Mouse (Mus musculus): ENCODE results near the gene Top3a. TPM values are rescaled to one million over a fixed set of nuclear protein-coding genes. Genes with fewer than 3 reads are reported as not detected.

The Top3a gene
- polyA plus RNA-seq, 1 experiment from 2014 or later = 10.3 TPM

DNA sequence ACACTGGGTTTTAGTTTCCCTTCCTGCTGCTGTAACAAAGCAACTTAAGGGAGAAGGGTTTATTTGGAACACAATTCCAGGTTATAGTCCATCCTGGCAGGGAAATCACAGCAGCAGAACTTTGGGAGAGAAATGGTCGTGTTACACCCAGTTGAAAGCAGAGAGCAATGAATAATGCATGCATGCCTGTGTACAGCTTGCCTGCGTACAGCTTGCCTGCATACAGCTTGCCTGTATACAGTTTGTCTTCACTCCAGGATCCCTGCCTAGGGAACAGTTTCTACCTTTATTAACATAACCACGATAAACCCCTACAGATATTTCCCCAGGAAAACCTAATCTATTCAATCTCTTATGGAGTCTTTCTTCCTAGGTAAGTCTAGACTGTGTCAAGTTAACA is 6.4 kb downstream of the Top3a start:
- H3K4me2 ChIP-seq = no peak overlapping the region
- H3K27me3 ChIP-seq = no peaks in the 10 kb centered on the region
- peaks cover 20% of the 10 kb centered on the region for H3K4me1 ChIP-seq (replicated peaks)
- WGBS = 76% methylated on average over 3 of the region's 3 CpGs
- H3K36me3 ChIP-seq = no peaks in the 10 kb centered on the region
- H3K27ac ChIP-seq = no peak overlapping the region
- ATAC-seq (ENCODE audit: low FRiP score) = no peak
- no peak overlapping the region for H3K4me3 ChIP-seq
- no peaks in the 10 kb centered on the region for H3K9me3 ChIP-seq
- no peak overlapping the region for H3K9ac ChIP-seq

DNA sequence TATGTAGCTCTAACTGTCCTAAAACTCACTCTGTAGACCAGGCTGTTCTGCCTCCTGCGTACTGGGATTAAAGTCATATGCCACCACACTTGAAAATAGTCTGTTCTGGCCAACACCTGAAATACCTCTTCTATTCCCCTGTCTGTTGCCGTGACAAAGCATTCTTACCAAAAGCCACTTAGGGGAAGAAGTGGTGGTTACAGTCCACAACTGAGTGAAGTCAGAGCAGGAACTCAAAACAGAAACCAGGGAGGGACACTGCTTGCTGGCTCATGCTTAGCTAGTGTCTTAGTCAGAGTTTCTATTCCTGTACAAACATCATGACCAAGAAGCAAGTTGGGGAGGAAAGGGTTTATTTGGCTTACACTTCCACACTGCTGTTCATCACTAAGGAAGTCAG is 7.8 kb downstream of the Top3a start:
- H3K36me3 ChIP-seq = no peaks in the 10 kb centered on the region
- no peak overlapping the region for H3K4me2 ChIP-seq
- H3K9ac ChIP-seq = no peak overlapping the region
- WGBS = 95% methylated on average over 2 of the region's 2 CpGs
- 0 out of 2 replicates have a peak, but pooled peaks cover 7% of the 10 kb centered on the region for H3K4me1 ChIP-seq (replicated peaks)
- no peaks in the 10 kb centered on the region for H3K9me3 ChIP-seq
- no peaks in the 10 kb centered on the region for H3K27me3 ChIP-seq
- H3K27ac ChIP-seq = no peak overlapping the region
- no peak for ATAC-seq (ENCODE audit: low FRiP score)
- H3K4me3 ChIP-seq = no peak overlapping the region

DNA sequence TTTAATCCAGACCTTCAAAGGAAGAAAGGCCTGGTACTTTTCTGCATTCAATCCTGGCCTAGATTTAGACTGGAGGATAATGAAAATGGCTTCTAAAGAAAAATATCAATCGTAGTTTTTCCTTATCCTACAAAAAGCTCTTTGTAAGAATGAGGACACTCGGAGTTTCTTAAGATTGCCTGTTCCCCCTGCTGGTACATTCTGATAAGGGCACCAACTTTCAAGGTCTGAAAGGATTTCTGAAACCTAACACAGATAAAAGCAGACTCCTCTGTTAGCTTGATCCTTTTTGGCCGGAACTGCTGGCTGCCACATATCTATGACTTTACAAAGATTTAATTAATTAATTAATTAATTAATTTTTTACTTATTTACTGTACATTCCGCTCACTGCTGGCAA is 10.2 kb downstream of the Top3a start:
- H3K4me1 ChIP-seq (replicated peaks) = no peaks in the 10 kb centered on the region
- H3K9me3 ChIP-seq = no peaks in the 10 kb centered on the region
- H3K4me2 ChIP-seq = no peak overlapping the region
- no peak overlapping the region for H3K9ac ChIP-seq
- no peak overlapping the region for H3K4me3 ChIP-seq
- H3K27ac ChIP-seq = no peak overlapping the region
- no peak for ATAC-seq (ENCODE audit: low FRiP score)
- no peaks in the 10 kb centered on the region for H3K27me3 ChIP-seq
- 90% methylated on average over 4 of the region's 4 CpGs for WGBS
- peaks cover under 1% of the 10 kb centered on the region; the same call in 1 of the 2 replicates for H3K36me3 ChIP-seq

DNA sequence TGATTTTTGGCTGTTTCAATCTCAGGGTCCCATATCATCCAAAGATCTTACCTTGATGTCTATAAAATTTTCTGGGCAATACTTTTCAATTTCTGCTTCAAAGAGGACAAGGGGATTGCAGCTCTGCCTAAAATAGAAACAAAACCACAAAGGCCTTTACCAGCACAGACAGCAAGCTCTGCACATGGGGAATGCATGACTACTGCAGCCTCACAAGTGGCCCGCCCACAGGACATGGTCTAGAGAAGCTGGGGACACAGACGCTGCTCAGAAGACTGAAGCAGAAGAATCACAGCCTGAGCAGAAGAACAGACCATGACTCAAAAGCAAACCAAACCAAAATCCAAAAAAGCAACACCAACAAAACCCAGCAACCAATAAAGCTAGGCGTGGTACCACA is 15.5 kb downstream of the Top3a start:
- H3K27me3 ChIP-seq = no peaks in the 10 kb centered on the region
- H3K9me3 ChIP-seq = no peaks in the 10 kb centered on the region
- ATAC-seq (ENCODE audit: low FRiP score) = no peak
- no peaks in the 10 kb centered on the region for H3K4me1 ChIP-seq (replicated peaks)
- no peak overlapping the region for H3K9ac ChIP-seq
- 94% methylated on average over 3 of the region's 3 CpGs for WGBS
- H3K36me3 ChIP-seq = peaks cover 35% of the 10 kb centered on the region
- H3K4me3 ChIP-seq = no peak overlapping the region
- H3K4me2 ChIP-seq = no peak overlapping the region
- H3K27ac ChIP-seq = no peak overlapping the region

DNA sequence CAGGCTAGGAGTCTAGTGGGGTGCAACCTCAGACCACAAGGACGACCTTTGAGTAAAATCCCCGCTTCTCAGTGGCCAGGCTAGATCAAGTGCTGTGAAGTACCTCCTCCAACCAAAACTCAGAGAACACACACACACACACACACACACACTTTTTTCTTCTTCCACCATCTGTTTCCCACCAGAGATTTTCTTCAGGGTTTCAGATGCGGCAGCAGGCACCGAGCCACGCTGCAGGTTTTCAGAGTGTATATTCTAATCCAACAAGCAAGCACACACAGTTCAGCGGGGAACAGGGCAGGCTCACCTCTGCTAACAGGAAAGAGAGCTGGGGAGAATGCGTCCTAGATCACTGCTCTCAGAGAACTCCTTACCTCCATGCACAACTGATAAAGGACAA is 21.6 kb downstream of the Top3a start:
- Histone ChIP-seq H3K27ac (no peak overlapping the region), H3K36me3 (peaks cover 78% of the 10 kb centered on the region), H3K4me3 (no peak overlapping the region), H3K4me2 (no peak overlapping the region), H3K4me1 (replicated peaks) (no peaks in the 10 kb centered on the region), H3K9ac (no peak overlapping the region), H3K27me3 (no peaks in the 10 kb centered on the region), H3K9me3 (no peaks in the 10 kb centered on the region)
- no peak for ATAC-seq (ENCODE audit: low FRiP score)
- WGBS = 96% methylated on average over 7 of the region's 7 CpGs

DNA sequence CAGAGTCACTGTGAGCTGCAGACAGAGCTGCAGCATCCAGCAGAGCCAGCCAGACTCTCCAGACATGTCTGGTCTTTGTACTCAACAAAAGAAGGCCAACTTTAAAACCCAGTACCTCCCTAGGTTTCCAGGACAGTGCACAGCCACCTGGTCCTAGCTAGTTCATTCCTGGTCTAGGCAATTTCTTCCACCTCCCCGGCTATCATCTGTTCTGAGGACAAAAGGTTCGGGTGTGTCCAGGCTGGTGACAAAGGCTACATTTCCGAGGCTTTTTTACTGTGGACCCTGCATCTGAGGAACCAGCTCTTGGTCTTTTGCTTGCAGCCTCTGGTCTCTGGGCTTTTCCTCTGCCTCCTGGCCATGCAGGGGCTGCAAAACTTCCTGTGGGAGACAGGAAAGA is 36.8 kb downstream of the Top3a start:
- no peak for ATAC-seq (ENCODE audit: low FRiP score)
- no peaks in the 10 kb centered on the region for H3K4me1 ChIP-seq (replicated peaks)
- WGBS = 87% methylated on average over 3 of the region's 3 CpGs
- peaks cover 77% of the 10 kb centered on the region for H3K36me3 ChIP-seq
- no peak overlapping the region for H3K9ac ChIP-seq
- H3K27me3 ChIP-seq = no peaks in the 10 kb centered on the region
- H3K4me3 ChIP-seq = no peak overlapping the region
- H3K27ac ChIP-seq = no peak overlapping the region
- H3K9me3 ChIP-seq = no peaks in the 10 kb centered on the region
- no peak overlapping the region for H3K4me2 ChIP-seq

DNA sequence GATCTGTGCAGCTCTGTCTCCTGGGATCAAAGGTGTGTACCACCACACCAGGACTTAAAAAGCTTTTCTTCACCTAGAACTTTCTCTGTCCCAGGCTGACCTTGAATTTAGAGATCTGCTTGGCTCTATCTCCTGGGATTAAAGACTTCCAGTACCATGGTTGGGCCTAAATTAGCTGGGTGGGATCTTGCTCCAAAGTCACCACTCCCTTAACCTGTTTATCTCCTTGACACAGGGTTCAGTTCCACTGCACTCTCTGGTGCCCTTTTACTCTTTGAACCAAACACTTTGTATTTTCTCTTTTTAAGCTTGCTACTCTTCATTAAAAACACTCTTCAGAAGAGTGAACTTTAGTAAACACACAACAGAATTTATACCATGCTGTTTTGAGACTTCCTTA is 39.7 kb downstream of the Top3a start:
- peaks cover 67% of the 10 kb centered on the region for H3K36me3 ChIP-seq
- H3K4me2 ChIP-seq = no peak overlapping the region

DNA sequence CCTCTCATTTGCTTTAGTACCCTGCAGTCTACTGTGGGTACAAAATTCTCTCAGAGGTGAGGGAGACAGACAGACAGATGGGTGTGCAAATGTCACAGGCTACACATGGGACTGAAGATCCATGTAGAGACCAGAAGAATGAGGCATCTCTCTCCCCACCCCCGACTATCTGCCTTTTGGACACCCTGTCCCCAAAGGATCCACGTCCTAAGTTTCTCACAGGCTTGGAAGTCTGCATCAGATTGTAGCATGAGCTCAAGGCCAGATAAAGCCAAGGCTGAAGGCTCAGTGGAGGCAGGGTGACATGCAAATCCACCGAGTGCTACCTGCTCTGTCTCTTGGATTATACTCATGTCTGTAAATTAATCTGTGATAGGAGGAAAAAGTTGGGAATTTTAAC is 40.7 kb downstream of the Top3a start:
- H3K4me2 ChIP-seq = no peak overlapping the region
- no peak for ATAC-seq (ENCODE audit: low FRiP score)
- no peak overlapping the region for H3K27ac ChIP-seq
- peaks cover 67% of the 10 kb centered on the region for H3K36me3 ChIP-seq
- H3K9me3 ChIP-seq = no peaks in the 10 kb centered on the region
- no peak overlapping the region for H3K4me3 ChIP-seq
- H3K4me1 ChIP-seq (replicated peaks) = no peaks in the 10 kb centered on the region; the same call in 1 of the 2 replicates
- no peak overlapping the region for H3K9ac ChIP-seq
- WGBS = 93% methylated on average over 3 of the region's 3 CpGs
- no peaks in the 10 kb centered on the region for H3K27me3 ChIP-seq

More for the DNA sequence above, 39.7 kb downstream of the Top3a start:
- no peak overlapping the region for H3K4me3 ChIP-seq
- no peak for ATAC-seq (ENCODE audit: low FRiP score)
- H3K27me3 ChIP-seq = no peaks in the 10 kb centered on the region
- H3K27ac ChIP-seq = no peak overlapping the region
- no peaks in the 10 kb centered on the region; the same call in 1 of the 2 replicates for H3K4me1 ChIP-seq (replicated peaks)
- H3K9me3 ChIP-seq = no peaks in the 10 kb centered on the region
- no peak overlapping the region for H3K9ac ChIP-seq

DNA sequence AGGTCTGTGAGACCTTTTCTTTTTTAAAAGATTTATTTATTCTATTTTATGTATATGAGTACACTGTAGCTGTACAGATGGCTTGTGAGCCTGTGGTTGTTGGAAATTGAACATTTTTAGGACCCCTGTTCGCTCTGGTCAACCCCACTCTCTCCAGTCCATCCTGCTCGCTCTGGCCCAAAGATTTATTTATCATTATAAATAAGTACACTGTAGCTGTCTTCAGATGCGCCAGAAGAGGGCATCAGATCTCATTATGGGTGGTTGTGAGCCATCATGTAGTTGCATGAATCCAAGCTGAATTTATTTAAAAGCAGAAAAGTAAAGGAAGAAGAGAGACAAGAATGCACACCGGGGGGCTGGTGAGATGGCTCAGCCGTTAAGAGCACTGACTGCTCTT is 42.0 kb downstream of the Top3a start:
- H3K4me3 ChIP-seq = no peak overlapping the region
- H3K9me3 ChIP-seq = no peaks in the 10 kb centered on the region
- peaks cover 67% of the 10 kb centered on the region for H3K36me3 ChIP-seq
- no peak overlapping the region for H3K4me2 ChIP-seq
- H3K4me1 ChIP-seq (replicated peaks) = no peaks in the 10 kb centered on the region; the same call in 1 of the 2 replicates
- H3K9ac ChIP-seq = no peak overlapping the region
- ATAC-seq (ENCODE audit: low FRiP score) = no peak
- no peak overlapping the region for H3K27ac ChIP-seq
- no peaks in the 10 kb centered on the region for H3K27me3 ChIP-seq
- WGBS = 75% methylated on average over 5 of the region's 5 CpGs

DNA sequence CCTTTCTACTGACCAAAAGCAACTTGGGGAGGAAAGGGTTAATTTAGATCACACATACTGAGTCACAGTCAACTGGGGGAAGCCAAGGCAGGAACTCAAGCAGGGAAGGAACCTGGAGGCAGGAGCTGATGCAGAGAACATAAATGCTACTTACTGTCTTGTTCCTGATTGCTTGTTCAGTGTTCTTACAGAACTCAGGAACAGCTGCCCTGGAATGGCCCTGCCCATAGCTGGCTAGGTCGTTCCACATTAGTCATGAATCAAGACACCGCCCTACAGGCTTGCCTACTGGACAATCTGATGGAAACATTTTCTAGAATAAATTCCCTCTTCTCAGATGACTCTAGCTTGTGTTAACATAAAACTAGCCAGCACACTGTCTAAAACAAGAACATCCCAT is 43.0 kb downstream of the Top3a start:
- H3K27ac ChIP-seq = no peak overlapping the region
- H3K27me3 ChIP-seq = no peaks in the 10 kb centered on the region
- no peak overlapping the region for H3K4me2 ChIP-seq
- no peak overlapping the region for H3K4me3 ChIP-seq
- ATAC-seq (ENCODE audit: low FRiP score) = no peak
- H3K36me3 ChIP-seq = peaks cover 58% of the 10 kb centered on the region
- H3K4me1 ChIP-seq (replicated peaks) = peaks cover 6% of the 10 kb centered on the region
- no peak overlapping the region for H3K9ac ChIP-seq
- H3K9me3 ChIP-seq = no peaks in the 10 kb centered on the region
- 86% methylated on average over 2 of the region's 2 CpGs for WGBS

DNA sequence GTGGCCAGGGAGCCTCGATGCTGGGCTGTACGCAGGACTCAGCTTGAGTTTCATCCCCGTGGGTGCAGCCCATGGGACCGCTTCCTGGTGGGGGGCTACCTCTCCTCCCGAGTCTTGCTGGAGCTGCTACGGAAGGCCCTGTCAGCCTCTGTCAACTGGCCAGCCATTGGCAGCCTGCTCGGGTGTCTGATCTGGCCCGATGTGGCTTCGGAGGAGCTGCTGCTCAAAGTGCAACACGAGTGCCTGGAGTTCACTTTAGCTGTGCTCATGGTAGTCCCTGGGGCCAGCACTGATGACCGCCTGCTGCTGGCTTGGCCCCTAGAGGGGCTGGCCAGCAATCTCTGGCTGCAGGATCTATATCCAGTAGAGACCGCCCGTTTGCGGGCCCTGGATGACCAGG is 45.9 kb downstream of the Top3a start:
- H3K9ac ChIP-seq = no peak overlapping the region
- H3K9me3 ChIP-seq = no peaks in the 10 kb centered on the region
- no peak overlapping the region for H3K4me2 ChIP-seq
- no peak for ATAC-seq (ENCODE audit: low FRiP score)
- H3K4me3 ChIP-seq = no peak overlapping the region
- H3K36me3 ChIP-seq = peaks cover 41% of the 10 kb centered on the region
- 91% methylated on average over 14 of the region's 14 CpGs for WGBS
- H3K27me3 ChIP-seq = no peaks in the 10 kb centered on the region
- peaks cover 25% of the 10 kb centered on the region for H3K4me1 ChIP-seq (replicated peaks)
- H3K27ac ChIP-seq = no peak overlapping the region

DNA sequence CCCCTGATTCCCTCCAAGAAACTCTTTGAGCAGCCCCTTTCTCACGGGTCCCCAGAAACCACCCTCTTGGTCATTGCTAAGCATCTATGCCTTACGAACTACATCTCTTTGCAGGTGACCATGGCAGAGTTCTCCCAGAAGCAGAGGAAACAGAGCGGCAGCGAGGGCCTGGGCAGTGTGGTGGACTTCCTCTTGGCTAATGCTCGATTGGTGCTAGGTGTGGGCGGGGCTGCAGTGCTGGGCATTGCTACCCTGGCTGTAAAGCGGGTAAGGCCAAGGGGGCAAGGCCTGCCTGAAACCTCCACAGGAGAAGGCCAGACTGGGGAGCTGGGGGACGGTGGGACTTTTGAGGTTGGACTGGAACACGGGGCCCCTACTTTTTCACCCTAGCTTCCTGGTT is 47.0 kb downstream of the Top3a start:
- no peaks in the 10 kb centered on the region for H3K27me3 ChIP-seq
- no peak for ATAC-seq (ENCODE audit: low FRiP score)
- 88% methylated on average over 9 of the region's 9 CpGs for WGBS
- no peak overlapping the region for H3K4me2 ChIP-seq
- H3K36me3 ChIP-seq = peaks cover 41% of the 10 kb centered on the region
- H3K4me1 ChIP-seq (replicated peaks) = peaks cover 35% of the 10 kb centered on the region
- no peak overlapping the region for H3K27ac ChIP-seq
- no peak overlapping the region for H3K9ac ChIP-seq
- no peak overlapping the region for H3K4me3 ChIP-seq
- H3K9me3 ChIP-seq = no peaks in the 10 kb centered on the region

DNA sequence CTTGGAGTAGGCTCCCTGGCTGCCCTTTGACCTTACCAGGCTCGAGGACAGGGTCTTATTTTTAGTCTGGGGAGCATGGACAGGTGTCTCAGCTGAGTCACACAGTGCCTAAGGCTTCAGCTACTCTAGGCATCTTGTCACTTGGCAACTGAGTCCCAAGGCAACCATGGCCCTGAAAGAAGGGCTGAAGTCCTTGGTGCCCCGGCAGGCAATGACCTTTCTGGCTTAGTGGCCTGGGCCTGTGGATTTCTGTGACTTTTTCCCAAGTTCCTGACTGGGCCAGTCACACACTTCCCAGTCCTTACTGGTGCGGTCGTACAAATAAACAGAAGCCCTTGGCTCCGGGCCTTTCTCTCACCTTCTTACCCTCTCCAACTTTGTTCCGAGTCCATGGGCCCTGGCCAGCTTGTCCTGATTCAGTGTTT is 47.9 kb downstream of the Top3a start:
- Histone ChIP-seq H3K9ac (peak overlapping the region; percentile 78), H3K4me2 (peak overlapping the region; percentile 56), H3K9me3 (no peaks in the 10 kb centered on the region), H3K27me3 (no peaks in the 10 kb centered on the region), H3K4me1 (replicated peaks) (peaks cover 35% of the 10 kb centered on the region), H3K36me3 (peaks cover 48% of the 10 kb centered on the region), H3K4me3 (peak overlapping the region; percentile 71), H3K27ac (no peak overlapping the region)
- WGBS = 80% methylated on average over 6 of the region's 6 CpGs
- no peak for ATAC-seq (ENCODE audit: low FRiP score)

All from hindbrain, embryonic 13.5 days (tissue).